ENCODE assay signal across 28 mouse cellular contexts in genomic region chr7:89342021-89342420, GRCm38 (mm10).
A peak's percentile ranks its signal among the peaks of the same experiment; 100 is the strongest.
DNase-seq lines count a peak whose midpoint lies in the region; ATAC-seq lines count a peak whose summit lies in the region.
"Had no signal": no experiment of that assay in that cellular context is flagged by ENCODE, and none has a peak within 500 bp of the region (broad histone marks: within the 10 kb centered on the region; RNA-seq: fewer than 3 reads in every experiment).

No protein-coding gene starts in this region.

- H3K4me2 ChIP-seq in forebrain, embryonic 11.5 days (ENCODE audit: low read depth, low read length, severe bottlenecking), result no peak overlapping the region
- H3K4me2 ChIP-seq: embryonic facial prominence, embryonic 13.5 days; forebrain, embryonic 12.5 days; heart, embryonic 15.5 days; midbrain, embryonic 15.5 days; neural tube, embryonic 13.5 days had no signal

- no peaks in the 10 kb centered on the region for H3K9me3 ChIP-seq in forebrain, embryonic 11.5 days (ENCODE audit: control insufficient read depth, low read length)
- H3K9me3 ChIP-seq: embryonic facial prominence, embryonic 13.5 days; forebrain, embryonic 12.5 days; heart, embryonic 10.5 days; heart, embryonic 15.5 days; midbrain, embryonic 15.5 days; neural tube, embryonic 13.5 days had no signal

- H3K27me3 ChIP-seq in forebrain, embryonic 11.5 days (ENCODE audit: control insufficient read depth, insufficient read depth, low read length), result no peaks in the 10 kb centered on the region
- H3K27me3 ChIP-seq: embryonic facial prominence, embryonic 13.5 days; forebrain, embryonic 12.5 days; heart, embryonic 15.5 days; midbrain, embryonic 15.5 days; neural tube, embryonic 13.5 days had no signal

- no peak overlapping the region for H3K4me3 ChIP-seq in forebrain, embryonic 11.5 days (ENCODE audit: low read depth, low read length)
- H3K4me3 ChIP-seq: embryonic facial prominence, embryonic 13.5 days; forebrain, embryonic 12.5 days; heart, embryonic 10.5 days; heart, embryonic 15.5 days; midbrain, embryonic 15.5 days; neural tube, embryonic 13.5 days had no signal

- H3K36me3 ChIP-seq in forebrain, embryonic 11.5 days (ENCODE audit: control insufficient read depth, insufficient read depth, low read length), result no peaks in the 10 kb centered on the region
- H3K36me3 ChIP-seq: embryonic facial prominence, embryonic 13.5 days; forebrain, embryonic 12.5 days; heart, embryonic 10.5 days; heart, embryonic 15.5 days; midbrain, embryonic 15.5 days; neural tube, embryonic 13.5 days had no signal

- peak; percentile 29 for DNase-seq in A20 (ENCODE audit: low read depth, low spot score)
- DNase-seq in ES-CJ7 (ENCODE audit: low read depth, low spot score), result peak; percentile 81
- no peak for DNase-seq in forebrain, embryonic 11.5 days (ENCODE audit: low spot score)
- no peak for DNase-seq in embryo, embryonic 10 days (ENCODE audit: low spot score)
- DNase-seq in left cerebral cortex, adult 11 months (ENCODE audit: low spot score), result no peak
- DNase-seq: adrenal gland, adult 8-10 months; cerebellum, adult 11 months; cerebellum, adult 9-10 months; cerebellum, postnatal 36 days; gastrocnemius, postnatal 14 days; heart, adult 11 months; kidney, adult 18-20 months; kidney, postnatal 36 days; layer of hippocampus, adult 9-11 months; liver; lung, adult 2 months; lung, postnatal 14 days; thymus, postnatal 14 days had no signal

- no peak overlapping the region for H3K9ac ChIP-seq in forebrain, embryonic 11.5 days (ENCODE audit: low read length)
- H3K9ac ChIP-seq: embryonic facial prominence, embryonic 13.5 days; forebrain, embryonic 12.5 days; heart, embryonic 15.5 days; liver, embryonic 14.5 days; midbrain, embryonic 15.5 days; neural tube, embryonic 13.5 days had no signal

- 0 out of 2 replicates have a peak, but pooled peaks have one; percentile 16 for ATAC-seq in common myeloid progenitor, adult 5-6 weeks (replicated peaks; ENCODE audit: low read depth, poor library complexity, severe bottlenecking)
- ATAC-seq in monocyte, adult 5-6 weeks (replicated peaks; ENCODE audit: insufficient number of reproducible peaks, low FRiP score, low TSS enrichment, poor library complexity, severe bottlenecking), result peak; percentile 80
- no peak for ATAC-seq in forebrain, embryonic 11.5 days (replicated peaks; ENCODE audit: low FRiP score)
- ATAC-seq: hindbrain, embryonic 16.5 days; midbrain, embryonic 15.5 days had no signal

- no peak overlapping the region for H3K27ac ChIP-seq in forebrain, embryonic 11.5 days (ENCODE audit: low read depth, low read length)
- H3K27ac ChIP-seq: embryonic facial prominence, embryonic 13.5 days; forebrain, embryonic 12.5 days; heart, embryonic 10.5 days; heart, embryonic 15.5 days; liver, embryonic 14.5 days; midbrain, embryonic 15.5 days; neural tube, embryonic 13.5 days had no signal

- no peaks in the 10 kb centered on the region; the same call in 1 of the 2 replicates for H3K4me1 ChIP-seq in forebrain, embryonic 11.5 days (replicated peaks; ENCODE audit: control insufficient read depth, insufficient read depth, low read length)

Comparison
In these comparisons a context has a peak if more than half of its experiments do, and no peak if none do; other contexts are left out.
1. DNase-seq: peak in A20 (single experiment) and ES-CJ7 (single experiment); none in forebrain, embryonic 11.5 days (single experiment), embryo, embryonic 10 days (single experiment) and left cerebral cortex, adult 11 months (single experiment).